Mouse (Mus musculus) CD4-positive, CD25-positive, alpha-beta regulatory T cell, adult 9 weeks (primary cell): ENCODE measurements around the gene Gm10330. TPM values are rescaled to one million over a fixed set of nuclear protein-coding genes. Genes with fewer than 3 reads are reported as not detected.

Source experiments
- polyA plus RNA-seq: library from polyadenylated mRNA; unstranded; fragments of 100-300 nt; shearing (Covaris generic); gene quantifications from one replicate; pipeline ENCODE4 v1.2.1, GENCODE M21; 2017

The Gm10330 gene
- polyA plus RNA-seq: not detected

GRCm38 (mm10) chr12:23780165-23780564 is at the start of gene Gm10330:
Gene Gm10330, minus strand, starts transcription at chr12:23780265.

